Mouse (Mus musculus) intestine, embryonic 15.5 days (tissue): Measurements from ENCODE around the gene Ift20. TPM values are rescaled to one million over a fixed set of nuclear protein-coding genes. Genes with fewer than 3 reads are reported as not detected.

Experiments
- ATAC-seq: fragments of 200-750 bp; cut with Nextera tagmentation; 2 replicates; pipeline ENCODE4 v1.8.0; 2017; ENCODE audit warnings: moderate TSS enrichment, moderate library complexity
- H3K27ac ChIP-seq: fragments of 300-500 bp; sonication (generic); 2 replicates; pipeline ENCODE4 v1.5.1; 2015; ENCODE audit warnings: mild to moderate bottlenecking, inconsistent platforms
- H3K27me3 ChIP-seq: fragments of 300-500 bp; sonication (generic); replicated peaks from 2 replicates; pipeline ENCODE4 v1.6.1; 2015; ENCODE audit warnings: inconsistent platforms
- H3K36me3 ChIP-seq: fragments of 300-500 bp; sonication (generic); 2 replicates; pipeline ENCODE4 v1.6.1; 2015; ENCODE audit warnings: inconsistent platforms
- H3K4me1 ChIP-seq: fragments of 300-500 bp; sonication (generic); replicated peaks from 2 replicates; pipeline ENCODE4 v1.6.1; 2015; ENCODE audit warnings: inconsistent platforms
- H3K4me2 ChIP-seq: fragments of 300-500 bp; sonication (generic); replicated peaks from 2 replicates; pipeline ENCODE4 v1.6.1; 2015; ENCODE audit warnings: mild to moderate bottlenecking, inconsistent platforms
- H3K4me3 ChIP-seq: fragments of 300-500 bp; sonication (generic); replicated peaks from 2 replicates; pipeline ENCODE4 v1.5.1; 2015; ENCODE audit warnings: inconsistent platforms
- H3K9ac ChIP-seq: fragments of 300-500 bp; sonication (generic); 2 replicates; pipeline ENCODE4 v1.6.1; 2015; ENCODE audit warnings: inconsistent platforms
- H3K9me3 ChIP-seq: fragments of 300-500 bp; sonication (generic); 2 replicates; pipeline ENCODE4 v1.6.1; 2016; ENCODE audit warnings: inconsistent platforms
- WGBS: fragments of 180-500 bp; shearing (Covaris S2); methylation state at CpG from one replicate; pipeline ENCODE4 v1.1.7; 2015; 5-methylcytosine and 5-hydroxymethylcytosine counted together
- polyA plus RNA-seq: library from polyadenylated mRNA; unstranded; fragments of >200 nt; fragmentation: Nextera tagmentation; extraction: Ambion mirVana; gene quantifications from 2 replicates; pipeline ENCODE4 v1.2.1, GENCODE M21; 2015

The Ift20 gene
- 126 and 137 TPM in 2 replicates for polyA plus RNA-seq

DNA sequence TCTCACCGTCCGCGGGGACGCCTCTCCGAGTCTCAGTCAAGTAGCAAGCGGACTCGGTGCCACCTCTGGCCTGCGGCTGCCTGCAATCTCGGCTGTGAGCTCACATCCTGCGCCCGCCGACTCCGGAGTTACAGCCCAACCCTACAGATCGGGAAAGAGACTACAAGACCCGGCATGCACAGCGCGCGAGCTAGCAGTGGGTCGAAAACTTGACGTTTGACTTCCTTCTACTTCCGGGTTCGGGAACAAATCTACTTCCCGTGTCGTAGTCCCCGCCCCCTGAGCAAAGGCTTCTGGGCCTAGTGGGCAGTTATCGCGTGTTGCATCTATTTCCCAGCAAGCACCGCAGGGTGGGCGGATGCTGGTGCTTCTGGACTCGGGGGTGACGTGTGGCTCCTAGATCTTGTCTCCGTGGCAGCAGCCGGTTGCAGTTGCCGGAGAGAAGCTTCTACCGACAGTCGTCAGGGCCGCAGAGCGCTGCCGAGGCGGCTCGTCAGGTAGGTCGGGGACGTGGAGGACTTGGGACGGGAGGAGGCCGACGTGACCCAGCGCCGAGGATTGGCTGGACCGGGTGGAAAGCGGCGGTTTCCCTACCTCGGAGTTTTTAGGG, at the start of gene Ift20, which contains the start of gene Tnfaip1:
Gene Ift20, plus strand, starts transcription at position 282 of the 610 bp plus-strand sequence.
Gene Tnfaip1, minus strand, starts transcription at position 253 of the 610 bp plus-strand sequence.
- ATAC-seq: peak; percentile 98
- Histone ChIP-seq H3K4me1 (peaks cover 23% of the 10 kb centered on the region; the same call in 1 of the 2 replicates), H3K4me3 (peak within 1 kb of the TSS; percentile 82), H3K27me3 (no peaks in the 10 kb centered on the region), H3K4me2 (peak within 1 kb of the TSS; percentile 71), H3K9ac (peak within 1 kb of the TSS; percentile 85), H3K36me3 (peaks cover 8% of the 10 kb centered on the region; the same call in 1 of the 2 replicates), H3K9me3 (no peaks in the 10 kb centered on the region), H3K27ac (peak within 1 kb of the TSS; percentile 98)
- WGBS: under 1% methylated on average over 52 of the region's 52 CpGs

DNA sequence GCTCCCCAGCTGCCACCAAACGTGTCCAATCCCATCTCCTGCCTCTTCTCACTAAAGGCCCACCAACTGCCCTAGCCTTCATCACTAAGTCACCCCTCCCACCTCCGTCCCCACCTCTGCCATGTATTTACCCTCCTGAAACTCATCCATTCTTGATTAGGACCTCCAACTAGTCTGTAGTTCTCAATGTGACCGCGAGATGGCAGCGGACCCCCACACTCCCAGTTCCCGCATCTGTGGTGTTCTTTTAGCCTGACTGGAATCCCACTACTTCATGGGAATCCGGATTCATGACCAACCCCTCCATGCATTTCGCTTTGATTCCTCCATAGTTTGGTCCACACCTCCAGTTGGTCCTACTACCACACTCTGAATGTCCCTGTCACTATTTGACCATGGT, 48.0 kb upstream of the Ift20 start:
- no peaks in the 10 kb centered on the region for H3K36me3 ChIP-seq
- 4% methylated on average over 8 of the region's 8 CpGs for WGBS
- H3K27me3 ChIP-seq: peaks cover 54% of the 10 kb centered on the region
- H3K4me3 ChIP-seq: no peak overlapping the region
- H3K27ac ChIP-seq: no peak overlapping the region
- no peak overlapping the region for H3K9ac ChIP-seq
- H3K9me3 ChIP-seq: no peaks in the 10 kb centered on the region
- no peak for ATAC-seq
- peaks cover 7% of the 10 kb centered on the region for H3K4me1 ChIP-seq
- H3K4me2 ChIP-seq: no peak overlapping the region

DNA sequence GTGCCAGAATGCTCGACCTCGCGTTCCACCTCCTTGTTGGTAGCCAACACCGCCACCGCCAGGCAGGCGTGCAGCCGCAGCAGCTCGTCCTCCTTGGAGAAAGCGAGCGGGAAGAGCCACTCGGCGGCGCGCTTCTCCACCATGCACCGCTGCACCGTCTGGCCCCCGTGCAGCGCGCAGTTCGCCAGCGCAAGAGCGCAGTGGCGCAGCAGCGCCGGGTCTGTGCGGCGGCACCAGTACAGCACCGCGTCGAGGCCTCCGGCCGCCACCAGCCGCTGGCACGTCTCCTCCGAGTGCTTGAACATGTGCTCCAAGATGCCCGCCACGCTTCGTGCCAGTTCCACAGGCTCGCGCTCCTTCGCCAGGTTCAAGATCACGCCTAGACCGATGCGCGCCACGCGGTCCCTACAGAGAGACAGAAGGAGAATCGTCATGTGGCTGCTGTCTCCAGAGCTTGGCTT, 45.4 kb upstream of the Ift20 start:
- Histone ChIP-seq H3K27ac (no peak overlapping the region), H3K4me2 (peak overlapping the region; percentile 56), H3K9me3 (no peaks in the 10 kb centered on the region), H3K27me3 (peaks cover 59% of the 10 kb centered on the region), H3K9ac (no peak overlapping the region), H3K4me3 (peak overlapping the region; percentile 29), H3K36me3 (no peaks in the 10 kb centered on the region), H3K4me1 (peaks cover 7% of the 10 kb centered on the region)
- peak; percentile 59 for ATAC-seq
- 6% methylated on average over 48 of the region's 48 CpGs for WGBS

DNA sequence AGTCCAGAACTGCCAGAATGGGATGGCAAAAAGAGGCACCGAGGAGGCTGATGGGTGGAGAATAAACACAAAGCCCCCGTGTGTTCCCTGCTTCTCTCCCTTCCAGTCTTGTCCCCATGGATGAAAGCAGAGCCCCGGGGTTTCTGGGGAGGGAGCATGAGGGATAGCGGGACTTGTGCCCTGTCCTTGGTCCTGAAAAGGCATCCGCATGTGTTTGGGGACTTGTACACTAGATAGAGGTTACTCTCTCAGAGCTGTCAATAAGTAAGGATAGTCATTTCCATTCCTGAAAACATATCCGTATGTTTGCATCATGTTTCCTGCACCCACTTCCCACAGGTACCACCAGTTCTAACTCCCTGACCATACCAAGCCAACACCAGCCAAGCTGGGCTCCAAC, 40.3 kb upstream of the Ift20 start:
- no peaks in the 10 kb centered on the region for H3K9me3 ChIP-seq
- no peaks in the 10 kb centered on the region for H3K36me3 ChIP-seq
- no peak overlapping the region for H3K9ac ChIP-seq
- no peak for ATAC-seq
- no peak overlapping the region for H3K4me3 ChIP-seq
- H3K4me1 ChIP-seq: peaks cover 12% of the 10 kb centered on the region
- no peak overlapping the region for H3K4me2 ChIP-seq
- no peak overlapping the region for H3K27ac ChIP-seq
- peaks cover 32% of the 10 kb centered on the region for H3K27me3 ChIP-seq
- WGBS: 5% methylated on average over 6 of the region's 6 CpGs

DNA sequence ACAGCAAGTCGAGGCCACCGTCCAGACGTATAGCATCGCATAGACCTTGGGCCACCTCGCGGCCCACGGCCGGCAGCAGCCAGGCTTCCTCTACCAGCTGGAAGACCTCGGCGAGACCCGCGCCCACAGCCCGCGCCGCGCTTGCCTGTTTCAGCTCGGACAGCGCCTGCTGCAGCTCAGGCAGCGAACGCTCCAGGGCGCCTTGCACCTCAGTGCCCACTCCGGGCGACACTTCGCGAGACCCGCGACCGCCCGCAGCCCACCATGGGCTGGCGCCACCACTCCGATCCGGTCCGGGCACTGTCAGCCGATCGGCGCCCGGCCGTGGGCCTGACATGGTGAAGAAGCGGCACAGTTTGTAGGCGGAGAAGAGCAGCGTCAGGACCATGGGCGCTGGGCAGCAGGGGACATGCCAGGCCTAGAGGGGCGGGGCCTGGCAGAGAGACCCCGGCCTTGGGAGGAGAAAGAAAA, 39.1 kb upstream of the Ift20 start:
- H3K4me2 ChIP-seq: peak overlapping the region; percentile 98
- under 1% methylated on average over 44 of the region's 44 CpGs for WGBS
- ATAC-seq: peak; percentile 35
- no peaks in the 10 kb centered on the region for H3K9me3 ChIP-seq
- peaks cover 23% of the 10 kb centered on the region for H3K27me3 ChIP-seq
- H3K36me3 ChIP-seq: no peaks in the 10 kb centered on the region
- peak overlapping the region; percentile 50 for H3K4me3 ChIP-seq
- H3K4me1 ChIP-seq: peaks cover 10% of the 10 kb centered on the region; the same call in 1 of the 2 replicates
- H3K9ac ChIP-seq: peak overlapping the region; percentile 43
- no peak overlapping the region for H3K27ac ChIP-seq

DNA sequence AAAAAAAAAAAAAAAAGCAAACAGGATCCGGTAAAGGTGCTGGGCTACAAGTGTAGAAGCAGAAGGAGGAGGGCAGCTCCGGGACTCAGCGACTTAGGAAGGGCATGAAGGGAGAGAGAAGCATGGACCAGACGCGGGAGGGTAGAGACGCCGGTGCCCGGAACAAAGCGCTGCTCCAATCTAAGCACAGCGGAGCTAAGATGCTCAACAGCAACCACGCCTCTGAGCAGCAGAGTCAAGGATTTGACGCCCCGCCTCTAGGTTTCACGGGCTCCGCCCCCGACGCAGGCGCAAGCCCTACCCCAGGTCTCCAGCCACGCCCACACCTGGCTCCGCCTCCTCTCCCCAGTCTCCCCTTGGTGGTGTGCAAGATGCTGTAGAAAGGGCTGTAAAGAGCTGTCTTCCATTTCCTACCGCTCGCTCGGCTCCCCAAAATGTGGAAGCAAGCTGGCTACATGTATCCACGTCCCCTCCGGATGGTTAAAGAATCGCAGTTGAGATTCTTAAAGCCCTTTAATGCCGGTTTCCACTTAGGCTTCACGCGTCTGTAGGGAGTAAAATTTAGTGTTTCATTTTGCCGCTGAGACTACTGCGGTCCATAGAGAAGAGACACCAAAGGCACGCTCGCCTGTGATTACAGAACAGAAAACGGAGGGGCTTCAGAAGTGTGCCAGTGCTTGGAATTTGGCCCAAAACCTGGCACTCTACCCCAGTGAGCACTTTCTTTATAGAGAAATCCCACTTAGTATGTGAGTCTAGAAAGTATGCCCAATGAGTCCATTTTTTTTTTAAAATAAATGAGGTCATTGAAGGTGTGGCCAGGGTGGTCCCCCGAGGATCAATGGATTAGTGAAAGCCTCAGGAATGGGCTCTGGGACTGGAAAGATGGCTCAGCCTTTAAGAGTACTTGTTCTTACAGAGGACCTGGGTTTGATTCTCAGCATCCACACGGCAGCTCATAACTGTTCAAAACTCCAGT, 38.3 kb upstream of the Ift20 start, which contains the start of gene Sarm1:
Gene Sarm1, minus strand, starts transcription at position 211 of the 979 bp plus-strand sequence.
- ATAC-seq: peak; percentile 98
- 3% methylated on average over 36 of the region's 36 CpGs for WGBS
- Histone ChIP-seq H3K9ac (peak within 1 kb of the TSS; percentile 43), H3K9me3 (no peaks in the 10 kb centered on the region), H3K27ac (no peak within 1 kb of the TSS), H3K4me2 (peak within 1 kb of the TSS; percentile 98), H3K36me3 (no peaks in the 10 kb centered on the region), H3K4me1 (peaks cover 10% of the 10 kb centered on the region; the same call in 1 of the 2 replicates), H3K27me3 (peaks cover 23% of the 10 kb centered on the region), H3K4me3 (peak within 1 kb of the TSS; percentile 50)

DNA sequence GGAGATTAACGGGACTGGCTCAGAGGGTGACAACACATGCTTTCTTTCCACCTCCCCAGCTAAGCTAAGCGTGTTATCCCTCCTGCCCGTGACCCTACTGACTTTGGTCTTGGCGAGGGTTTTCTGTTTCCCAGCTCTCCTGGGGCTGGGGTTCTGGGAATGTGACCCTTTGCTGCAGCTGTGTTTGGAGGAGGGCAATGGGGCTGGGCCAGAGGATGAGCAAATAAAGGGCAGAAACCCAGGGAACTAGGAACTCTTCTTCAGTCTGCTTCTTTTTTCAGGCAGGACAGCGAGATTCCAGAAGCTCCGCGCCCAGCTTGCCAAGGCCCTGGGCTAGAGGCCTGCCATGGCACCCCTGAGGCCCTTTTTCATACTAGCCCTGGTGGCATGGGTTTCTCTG, 37.2 kb upstream of the Ift20 start, which contains the start of gene Vtn:
Gene Vtn, plus strand, starts transcription at position 88 of the 400 bp plus-strand sequence.
- Histone ChIP-seq H3K9me3 (no peaks in the 10 kb centered on the region), H3K9ac (no peak within 1 kb of the TSS), H3K27ac (no peak within 1 kb of the TSS), H3K4me3 (peak within 1 kb of the TSS; percentile 50), H3K36me3 (no peaks in the 10 kb centered on the region), H3K4me2 (peak within 1 kb of the TSS; percentile 98), H3K27me3 (peaks cover 23% of the 10 kb centered on the region), H3K4me1 (peaks cover 10% of the 10 kb centered on the region; the same call in 1 of the 2 replicates)
- ATAC-seq: no peak
- WGBS: 59% methylated on average over 7 of the region's 7 CpGs

DNA sequence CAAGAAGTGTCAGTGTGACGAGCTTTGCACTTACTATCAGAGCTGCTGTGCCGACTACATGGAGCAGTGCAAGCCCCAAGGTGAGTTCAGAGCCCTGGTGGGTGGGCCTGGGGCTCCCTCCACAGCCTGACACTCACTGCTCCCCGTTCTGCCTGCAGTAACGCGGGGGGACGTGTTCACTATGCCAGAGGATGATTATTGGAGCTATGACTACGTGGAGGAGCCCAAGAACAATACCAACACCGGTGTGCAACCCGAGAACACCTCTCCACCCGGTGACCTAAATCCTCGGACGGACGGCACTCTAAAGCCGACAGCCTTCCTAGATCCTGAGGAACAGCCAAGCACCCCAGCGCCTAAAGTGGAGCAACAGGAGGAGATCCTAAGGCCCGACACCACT, 36.6 kb upstream of the Ift20 start:
- WGBS: 49% methylated on average over 16 of the region's 16 CpGs

DNA sequence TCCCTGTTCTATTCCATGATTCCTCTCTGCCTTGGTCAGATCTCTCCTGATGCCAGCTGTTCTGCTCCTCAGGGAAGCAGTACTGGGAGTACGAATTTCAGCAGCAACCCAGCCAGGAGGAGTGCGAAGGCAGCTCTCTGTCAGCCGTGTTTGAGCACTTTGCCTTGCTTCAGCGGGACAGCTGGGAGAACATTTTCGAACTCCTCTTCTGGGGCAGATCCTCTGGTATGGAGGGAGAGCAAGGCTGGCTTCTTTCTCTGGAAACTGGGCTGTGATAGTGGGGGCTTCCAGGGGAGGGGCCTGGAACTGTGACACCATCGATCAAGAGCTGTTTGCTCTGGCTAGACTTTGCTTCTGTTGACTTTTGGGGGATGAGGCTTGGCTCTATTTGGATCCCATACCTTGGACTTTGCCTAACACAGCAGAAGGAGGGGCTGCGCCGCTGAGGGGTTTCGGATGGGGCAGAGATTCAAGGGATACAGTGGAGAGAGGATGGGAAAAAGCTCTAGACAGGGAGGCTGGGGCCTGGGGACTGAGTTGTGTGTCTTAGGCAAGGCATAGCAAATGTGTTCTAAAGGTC, 35.4 kb upstream of the Ift20 start:
- H3K9ac ChIP-seq: no peak overlapping the region
- H3K4me1 ChIP-seq: peaks cover 10% of the 10 kb centered on the region; the same call in 1 of the 2 replicates
- no peaks in the 10 kb centered on the region for H3K9me3 ChIP-seq
- ATAC-seq: no peak
- 65% methylated on average over 9 of the region's 9 CpGs for WGBS
- no peak overlapping the region for H3K27ac ChIP-seq
- no peak overlapping the region for H3K4me2 ChIP-seq
- H3K4me3 ChIP-seq: no peak overlapping the region
- H3K27me3 ChIP-seq: peaks cover 18% of the 10 kb centered on the region
- no peaks in the 10 kb centered on the region for H3K36me3 ChIP-seq

More for the DNA sequence above, 36.6 kb upstream of the Ift20 start:
- H3K4me3 ChIP-seq: no peak overlapping the region
- ATAC-seq: no peak
- H3K4me2 ChIP-seq: no peak overlapping the region
- no peak overlapping the region for H3K9ac ChIP-seq
- peaks cover 10% of the 10 kb centered on the region; the same call in 1 of the 2 replicates for H3K4me1 ChIP-seq
- no peaks in the 10 kb centered on the region for H3K36me3 ChIP-seq
- peaks cover 20% of the 10 kb centered on the region for H3K27me3 ChIP-seq
- H3K27ac ChIP-seq: no peak overlapping the region
- no peaks in the 10 kb centered on the region for H3K9me3 ChIP-seq

DNA sequence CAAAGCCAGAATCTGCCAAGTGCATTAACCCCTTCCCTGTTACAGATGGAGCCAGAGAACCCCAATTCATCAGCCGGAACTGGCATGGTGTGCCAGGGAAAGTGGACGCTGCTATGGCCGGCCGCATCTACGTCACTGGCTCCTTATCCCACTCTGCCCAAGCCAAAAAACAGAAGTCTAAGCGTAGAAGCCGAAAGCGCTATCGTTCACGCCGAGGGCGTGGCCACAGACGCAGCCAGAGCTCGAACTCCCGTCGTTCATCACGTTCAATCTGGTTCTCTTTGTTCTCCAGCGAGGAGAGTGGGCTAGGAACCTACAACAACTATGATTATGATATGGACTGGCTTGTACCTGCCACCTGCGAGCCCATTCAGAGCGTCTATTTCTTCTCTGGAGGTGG, 34.6 kb upstream of the Ift20 start:
- no peaks in the 10 kb centered on the region for H3K36me3 ChIP-seq
- no peaks in the 10 kb centered on the region for H3K9me3 ChIP-seq
- H3K27me3 ChIP-seq: peaks cover 12% of the 10 kb centered on the region
- no peak overlapping the region for H3K4me2 ChIP-seq
- H3K27ac ChIP-seq: no peak overlapping the region
- H3K4me1 ChIP-seq: peaks cover 10% of the 10 kb centered on the region; the same call in 1 of the 2 replicates
- H3K4me3 ChIP-seq: no peak overlapping the region
- ATAC-seq: no peak
- no peak overlapping the region for H3K9ac ChIP-seq
- 76% methylated on average over 20 of the region's 20 CpGs for WGBS

DNA sequence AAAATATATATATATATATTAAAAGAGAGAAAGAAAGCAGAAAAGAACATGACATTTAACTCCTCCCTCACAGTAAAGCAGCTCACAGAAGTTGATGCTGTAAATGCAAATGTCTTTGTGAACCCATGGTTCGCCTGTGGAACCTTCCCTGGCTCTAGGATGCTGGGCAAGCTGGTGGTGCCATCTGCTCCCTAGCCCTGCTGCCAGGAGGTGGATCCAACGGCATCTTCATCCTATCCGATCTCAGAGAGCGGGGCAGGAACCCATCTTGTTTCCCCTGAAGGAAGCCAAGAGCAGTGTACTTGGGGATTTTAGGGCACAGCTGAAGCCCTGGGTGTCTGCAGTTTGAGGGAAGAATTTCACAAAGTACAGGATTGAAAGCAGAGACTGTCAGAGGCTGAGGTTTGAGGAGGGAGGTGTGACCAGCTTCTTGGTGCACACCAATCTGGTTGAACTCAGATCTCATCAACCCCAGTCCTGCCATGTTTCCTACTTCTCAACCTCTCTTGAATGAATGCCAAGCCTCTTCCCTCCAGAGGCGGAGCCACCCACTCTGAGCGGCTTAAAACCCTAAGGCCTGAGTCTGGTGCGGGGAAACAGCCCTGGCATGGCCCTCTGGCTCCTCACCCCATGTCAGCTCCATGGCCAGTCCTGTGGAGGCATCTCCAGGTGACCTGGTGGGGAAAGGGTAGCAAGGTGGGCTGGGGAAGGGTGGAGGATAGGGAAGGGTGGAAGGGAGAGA, 33.1 kb upstream of the Ift20 start, which contains the start of gene Sebox:
Gene Sebox, plus strand, starts transcription at position 539 of the 742 bp plus-strand sequence.
- Histone ChIP-seq H3K4me1 (0 out of 2 replicates have a peak, but pooled peaks cover 3% of the 10 kb centered on the region), H3K27me3 (peaks cover 4% of the 10 kb centered on the region), H3K4me3 (no peak within 1 kb of the TSS), H3K27ac (no peak within 1 kb of the TSS), H3K9ac (no peak within 1 kb of the TSS), H3K9me3 (no peaks in the 10 kb centered on the region), H3K4me2 (no peak within 1 kb of the TSS), H3K36me3 (peaks cover 7% of the 10 kb centered on the region; the same call in 1 of the 2 replicates)
- WGBS: 74% methylated on average over 7 of the region's 7 CpGs
- no peak for ATAC-seq
